Mouse (Mus musculus): Measurements from ENCODE around the gene Fam19a2.

The Fam19a2 gene

GRCm38 (mm10) chr10:123567677-123568076, 303.9 kb downstream of the Fam19a2 start:
- DNase-seq (ENCODE audit: low spot score in 2 of 2) = no peak

DNA sequence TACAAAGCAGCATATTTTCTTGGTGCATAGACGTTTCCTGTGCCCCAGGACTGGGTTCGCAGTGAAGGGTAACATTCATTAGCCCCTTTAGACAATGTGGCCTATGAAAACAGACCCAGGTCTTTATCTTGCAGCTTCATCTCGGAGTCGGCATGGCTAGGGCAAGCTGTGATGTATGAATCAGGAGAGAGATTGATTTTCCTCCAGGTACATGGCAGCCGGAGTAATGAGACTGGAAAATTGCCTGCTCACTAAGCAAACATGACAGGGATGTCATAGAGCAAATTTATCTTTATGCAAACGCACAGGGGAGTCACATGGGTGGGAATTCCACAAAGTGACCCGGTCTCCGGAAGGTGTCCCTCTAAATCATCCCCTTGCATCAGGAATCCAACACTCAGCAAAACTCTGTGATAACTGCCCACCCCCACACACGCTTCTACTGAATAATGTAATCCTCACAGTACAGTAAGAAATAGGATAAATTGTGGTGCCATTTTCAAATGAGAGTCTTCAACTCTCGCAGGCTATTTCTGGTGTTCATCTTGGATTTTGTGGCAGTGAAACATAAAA, 306.9 kb downstream of the Fam19a2 start:
- no peak for DNase-seq (ENCODE audit: low spot score in 2 of 2)

GRCm38 (mm10) chr10:123572342-123573070, 308.7 kb downstream of the Fam19a2 start:
- no peak for DNase-seq (ENCODE audit: low spot score in 2 of 2)

DNA sequence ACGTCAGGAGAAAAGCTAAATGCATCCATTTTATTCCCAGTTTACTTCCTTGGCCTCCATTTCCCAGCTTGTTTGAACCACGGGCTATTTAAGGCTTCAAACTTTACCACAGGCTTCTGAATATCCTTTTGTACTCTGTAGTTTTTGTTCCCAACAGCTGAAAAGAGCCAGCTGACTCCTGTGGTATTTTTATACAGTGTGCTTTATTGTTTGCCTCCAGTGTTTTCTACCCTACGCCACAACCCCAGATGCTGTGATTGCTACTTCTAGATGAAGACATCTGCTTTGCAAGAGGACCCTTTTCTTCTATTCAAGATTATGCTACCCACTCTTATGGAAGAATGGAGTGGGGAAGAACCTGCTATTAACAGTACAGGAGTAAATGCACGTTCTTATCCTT, 314.0 kb downstream of the Fam19a2 start:
- no peak for DNase-seq (ENCODE audit: low spot score in 2 of 2)

GRCm38 (mm10) chr10:123579012-123579411, 315.2 kb downstream of the Fam19a2 start:
- no peak for DNase-seq (ENCODE audit: low spot score in 2 of 2)

DNA sequence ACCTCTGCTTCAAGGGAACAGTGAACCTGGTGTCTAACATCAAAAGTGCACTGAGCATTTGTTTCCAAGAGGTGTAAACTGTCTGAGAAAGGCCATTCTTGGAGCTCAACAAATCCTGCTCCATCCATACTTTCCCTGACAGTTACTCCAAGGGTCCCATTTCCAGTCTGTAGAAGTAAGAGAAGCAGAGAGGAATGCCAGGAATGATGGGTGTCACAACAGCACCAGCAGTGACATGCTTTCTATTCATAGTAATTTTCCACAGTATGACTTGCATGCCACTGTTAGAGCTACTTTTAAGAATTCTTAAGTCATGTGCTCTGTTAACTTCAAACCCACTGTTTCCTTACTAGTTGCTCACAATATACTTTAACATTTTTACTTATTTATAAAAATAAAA, 331.2 kb downstream of the Fam19a2 start:
- no peak for DNase-seq (ENCODE audit: low spot score in 2 of 2)

DNA sequence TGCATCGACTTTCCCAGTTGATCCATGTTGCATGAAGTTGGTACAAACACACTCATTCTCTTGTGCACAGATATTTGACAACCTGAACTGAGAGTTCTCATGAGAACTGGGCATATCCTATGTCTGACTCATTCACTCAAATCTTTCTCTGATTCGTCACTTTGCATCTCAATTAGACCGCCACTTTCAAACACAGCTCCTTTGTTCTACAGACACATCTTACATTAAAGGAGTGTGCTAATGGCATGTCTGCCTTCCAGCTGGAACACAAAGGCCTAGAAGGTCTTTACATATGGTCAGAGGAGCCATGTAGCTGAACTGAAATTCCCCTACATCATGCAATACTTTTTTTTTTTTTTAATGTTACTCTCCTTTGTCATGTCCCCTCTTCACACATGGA, 333.3 kb downstream of the Fam19a2 start:
- DNase-seq (ENCODE audit: low spot score in 2 of 2) = no peak

GRCm38 (mm10) chr10:123605671-123606070, 341.9 kb downstream of the Fam19a2 start:
- no peak for DNase-seq (ENCODE audit: low spot score in 2 of 2)

- no peak for DNase-seq (ENCODE audit: low spot score in 2 of 2)
Observed at GRCm38 (mm10) chr10:123626691-123627090, 362.9 kb downstream of the Fam19a2 start.

- no peak for DNase-seq (ENCODE audit: low spot score in 2 of 2)
Observed at GRCm38 (mm10) chr10:123629248-123629744, 365.5 kb downstream of the Fam19a2 start.

- no peak for DNase-seq (ENCODE audit: low spot score in 2 of 2)
Observed at GRCm38 (mm10) chr10:123632029-123632428, 368.2 kb downstream of the Fam19a2 start.

- no peak for DNase-seq (ENCODE audit: low spot score in 2 of 2)
Observed at GRCm38 (mm10) chr10:123636655-123637054, 372.9 kb downstream of the Fam19a2 start.

- DNase-seq (ENCODE audit: low spot score in 2 of 2) = no peak
Observed at GRCm38 (mm10) chr10:123637496-123637895, 373.7 kb downstream of the Fam19a2 start.

DNA sequence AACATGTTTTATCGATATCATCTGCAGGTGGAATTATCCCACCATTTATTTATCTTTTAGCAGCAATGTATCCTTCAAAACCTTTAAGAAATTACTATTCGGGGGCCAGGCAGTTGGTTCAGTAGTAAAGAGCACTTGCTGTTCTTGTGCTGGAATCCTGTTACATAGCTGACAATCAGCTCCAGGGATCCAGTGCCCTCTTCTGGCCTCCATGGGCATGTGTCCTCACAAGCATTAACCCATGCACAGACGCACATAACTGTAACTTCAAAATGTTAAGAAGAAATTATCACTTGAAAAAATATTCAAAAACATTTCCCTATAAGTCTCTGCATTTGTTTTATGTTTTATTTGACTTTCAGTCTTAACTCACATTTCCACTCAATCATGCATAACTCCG, 381.8 kb downstream of the Fam19a2 start:
- no peak for DNase-seq (ENCODE audit: low spot score in 2 of 2)

GRCm38 (mm10) chr10:123671208-123671607, 407.4 kb downstream of the Fam19a2 start:
- no peak for DNase-seq (ENCODE audit: low spot score in 2 of 2)

DNA sequence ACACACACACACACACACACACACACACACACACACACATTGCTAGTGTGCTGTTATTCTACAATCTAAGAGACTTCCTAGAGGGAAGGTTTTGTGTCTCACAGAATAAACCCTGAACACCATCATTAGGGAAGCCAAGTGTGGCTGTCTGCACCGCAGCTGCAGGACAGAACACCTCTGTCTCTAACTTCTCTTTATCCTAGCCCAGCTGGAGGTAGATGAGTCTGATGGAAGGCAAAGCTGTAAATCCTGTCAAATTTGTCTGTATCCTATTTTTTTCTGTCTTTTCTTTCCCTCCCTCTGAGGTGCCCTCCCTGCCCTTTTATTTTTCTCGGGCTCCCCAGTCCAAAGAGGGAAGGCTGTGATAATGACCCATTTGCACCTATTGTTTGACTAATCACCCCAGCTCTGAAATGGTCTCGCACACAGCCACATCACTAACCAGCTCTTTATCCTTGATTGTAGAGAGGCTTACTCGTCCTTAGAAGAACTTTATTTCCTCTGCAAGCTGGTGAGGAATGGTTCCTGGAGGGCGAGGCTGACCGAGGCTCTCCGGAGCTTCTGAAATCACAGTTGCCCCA, 414.6 kb downstream of the Fam19a2 start:
- no peak for DNase-seq (ENCODE audit: low spot score in 2 of 2)

DNA sequence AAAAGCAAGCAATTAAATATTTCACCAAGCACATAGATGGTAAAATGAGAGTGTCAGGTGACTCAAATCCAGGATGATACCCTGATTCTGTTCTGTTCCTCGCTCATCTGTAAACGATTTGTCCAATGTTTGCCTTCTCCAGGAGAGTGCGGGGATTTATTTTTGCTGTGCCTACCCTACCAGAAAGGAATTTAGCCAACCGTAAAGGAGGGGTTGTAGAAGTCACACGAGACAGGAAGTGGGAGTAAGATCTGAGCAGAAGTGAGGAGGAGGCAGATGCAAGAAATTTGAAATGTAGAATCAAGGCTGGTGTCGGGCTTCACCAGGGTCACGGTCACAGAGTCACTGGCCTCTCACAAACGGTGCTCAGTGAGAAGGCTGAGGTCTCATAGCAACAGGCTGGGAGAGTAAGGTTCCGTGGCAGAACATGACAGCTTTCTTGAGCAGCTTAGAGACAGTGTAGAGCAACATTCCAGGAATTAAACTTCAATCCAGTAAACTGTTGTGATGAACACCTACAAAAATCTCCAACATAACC, 419.0 kb downstream of the Fam19a2 start:
- DNase-seq (ENCODE audit: low spot score in 2 of 2) = no peak

- DNase-seq (ENCODE audit: low spot score in 2 of 2) = no peak
Observed at GRCm38 (mm10) chr10:123692186-123692925, 428.6 kb downstream of the Fam19a2 start.

GRCm38 (mm10) chr10:123692926-123693224, 429.1 kb downstream of the Fam19a2 start:
- DNase-seq (ENCODE audit: low spot score in 2 of 2) = no peak

DNA sequence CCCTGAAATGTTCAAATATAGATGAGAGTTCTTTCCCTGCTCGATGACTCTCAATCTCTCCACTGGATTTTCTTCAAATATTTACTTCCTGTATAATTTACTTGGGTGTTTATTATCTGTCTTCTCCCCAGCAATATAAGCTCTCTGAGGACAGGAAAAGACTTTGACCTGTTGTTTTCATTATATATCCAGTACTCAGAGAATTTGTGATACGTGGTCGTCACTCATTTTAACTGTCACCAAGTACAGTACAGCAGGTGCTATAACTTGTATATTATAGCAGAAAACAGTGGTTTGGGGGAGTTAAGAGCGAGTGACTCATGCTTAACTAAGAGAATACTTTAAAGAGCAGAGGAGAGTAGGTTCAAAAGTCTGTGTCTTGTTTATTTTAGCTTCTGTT, 438.8 kb downstream of the Fam19a2 start:
- DNase-seq (ENCODE audit: low spot score in 2 of 2) = no peak

GRCm38 (mm10) chr10:123707026-123707425, 443.2 kb downstream of the Fam19a2 start:
- DNase-seq (ENCODE audit: low spot score in 2 of 2) = no peak

- no peak for DNase-seq (ENCODE audit: low spot score in 2 of 2)
Observed at GRCm38 (mm10) chr10:123710738-123711137, 446.9 kb downstream of the Fam19a2 start.

All from frontal cortex, postnatal 14 days (tissue).